Mouse (Mus musculus): ENCODE measurements at regions not wholly inside any gene's neighbourhood (a gene's known extent, or its start where the extent isn't known, plus 50 kb on each side); places are given as distances from the start of the nearest gene placed in this dataset.

- TF ChIP-seq GATA1 (IDR thresholded peaks at IDR 0.05; ENCODE audit: borderline replicate concordance, low read length) (no peak), FLI1 (IDR thresholded peaks at IDR 0.05; ENCODE audit: low read length) (no peak)
These were observed 86.7 kb upstream of the Arhgap36 start for GRCm38 (mm10) chrX:49377067-49377466.

Measured in megakaryocyte, embryonic 14.5 days (primary cell).